Mouse (Mus musculus) lung, embryonic 16.5 days (tissue): ENCODE data around the gene Tmem210. TPM values are rescaled to one million over a fixed set of nuclear protein-coding genes. Genes with fewer than 3 reads are reported as not detected.

Experiments used
- ATAC-seq: fragments of 200-750 bp; cut with Nextera tagmentation; 2 replicates; pipeline ENCODE4 v1.8.0; 2017; ENCODE audit warnings: low read depth, mild to moderate bottlenecking, moderate library complexity
- H3K27ac ChIP-seq: fragments of 300-500 bp; sonication (generic); 2 replicates; pipeline ENCODE4 v1.5.1; 2014; ENCODE audit warnings: mild to moderate bottlenecking, control low read depth, low read length
- H3K27me3 ChIP-seq: fragments of 300-500 bp; sonication (generic); 2 replicates; pipeline ENCODE4 v1.6.1; 2014; ENCODE audit warnings: low read depth, low read length, mixed read lengths; ENCODE audit not compliant: control insufficient read depth, insufficient read depth
- H3K36me3 ChIP-seq: fragments of 300-500 bp; sonication (generic); 2 replicates; pipeline ENCODE4 v1.6.1; 2014; ENCODE audit warnings: low read length; ENCODE audit not compliant: control insufficient read depth, insufficient read depth
- H3K4me1 ChIP-seq: fragments of 300-500 bp; sonication (generic); replicated peaks from 2 replicates; pipeline ENCODE4 v1.6.1; 2014; ENCODE audit warnings: low read length, mixed read lengths; ENCODE audit not compliant: control insufficient read depth, insufficient read depth
- H3K4me2 ChIP-seq: fragments of 300-500 bp; sonication (generic); 2 replicates; pipeline ENCODE4 v1.6.1; 2014; ENCODE audit warnings: low read depth, low read length, control low read depth
- H3K4me3 ChIP-seq: fragments of 300-500 bp; sonication (generic); 2 replicates; pipeline ENCODE4 v1.5.1; 2014; ENCODE audit warnings: mild to moderate bottlenecking, low read length, control low read depth
- H3K9ac ChIP-seq: fragments of 300-500 bp; sonication (generic); 2 replicates; pipeline ENCODE4 v1.6.1; 2014; ENCODE audit warnings: low read length, control low read depth
- H3K9me3 ChIP-seq: fragments of 300-500 bp; sonication (generic); 2 replicates; pipeline ENCODE4 v1.6.1; 2016; ENCODE audit warnings: low read length; ENCODE audit not compliant: control insufficient read depth
- WGBS: fragments of 180-500 bp; shearing (Covaris S2); extraction: QIAGEN DNeasy Blood & Tissue Kit; methylation state at CpG from one replicate; pipeline ENCODE4 v1.1.7; 2014; 5-methylcytosine and 5-hydroxymethylcytosine counted together
- polyA plus RNA-seq: library from polyadenylated mRNA; unstranded; fragments of >200 nt; fragmentation: Nextera tagmentation; extraction: Ambion mirVana; gene quantifications from 2 replicates; pipeline ENCODE4 v1.2.1, GENCODE M21; 2015

Gene Tmem210
- polyA plus RNA-seq, 1 experiment from 2014 or later, result not detected

DNA sequence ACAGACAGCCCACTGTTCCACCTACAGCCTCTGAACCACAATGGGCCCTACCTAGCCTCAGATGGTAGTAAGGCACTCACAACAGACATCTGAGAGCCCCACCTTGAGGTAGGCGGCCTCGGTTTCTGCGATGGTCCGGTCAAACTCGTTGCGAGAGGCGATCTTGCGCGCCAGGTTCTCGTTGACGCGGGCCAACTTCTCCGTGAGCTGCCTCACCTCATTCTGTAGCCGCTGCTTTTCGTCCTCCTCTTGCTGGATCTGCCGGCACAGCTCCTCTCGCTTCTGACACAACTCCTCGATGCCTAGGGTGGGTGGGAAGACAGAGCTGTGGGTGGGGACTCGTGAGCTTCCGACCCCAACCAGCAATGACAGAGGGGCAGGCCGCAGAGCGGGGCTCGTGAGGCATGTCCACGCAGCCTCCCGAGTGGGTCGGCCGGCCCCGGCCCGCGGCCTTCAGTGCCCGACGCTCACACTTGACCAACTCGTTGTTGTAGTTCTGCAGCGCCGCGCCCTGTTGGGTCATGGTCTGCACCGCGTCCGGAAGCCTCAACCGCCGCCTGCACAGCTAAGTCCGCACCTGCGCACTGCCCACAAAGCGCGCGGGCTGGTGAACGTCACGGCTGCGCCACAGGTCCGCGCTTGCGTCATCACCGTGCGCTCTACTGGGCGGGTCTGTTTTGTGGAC is 16.0 kb upstream of the Tmem210 start, which contains the start of the genes Ssna1 and Anapc2:
Gene Ssna1, minus strand, starts transcription at position 612 of the 685 bp plus-strand sequence.
Gene Anapc2, plus strand, starts transcription at position 652 of the 685 bp plus-strand sequence.
- H3K9me3 ChIP-seq, result no peaks in the 10 kb centered on the region
- peaks cover 16% of the 10 kb centered on the region for H3K4me1 ChIP-seq
- peak within 1 kb of the TSS; percentile 79 for H3K4me3 ChIP-seq
- H3K9ac ChIP-seq, result peak within 1 kb of the TSS; percentile 89
- H3K27ac ChIP-seq, result peak within 1 kb of the TSS; percentile 82
- peak within 1 kb of the TSS; percentile 88 for H3K4me2 ChIP-seq
- peaks cover 24% of the 10 kb centered on the region for H3K36me3 ChIP-seq
- under 1% methylated on average over 54 of the region's 55 CpGs for WGBS
- peak; percentile 97 for ATAC-seq
- no peaks in the 10 kb centered on the region for H3K27me3 ChIP-seq

DNA sequence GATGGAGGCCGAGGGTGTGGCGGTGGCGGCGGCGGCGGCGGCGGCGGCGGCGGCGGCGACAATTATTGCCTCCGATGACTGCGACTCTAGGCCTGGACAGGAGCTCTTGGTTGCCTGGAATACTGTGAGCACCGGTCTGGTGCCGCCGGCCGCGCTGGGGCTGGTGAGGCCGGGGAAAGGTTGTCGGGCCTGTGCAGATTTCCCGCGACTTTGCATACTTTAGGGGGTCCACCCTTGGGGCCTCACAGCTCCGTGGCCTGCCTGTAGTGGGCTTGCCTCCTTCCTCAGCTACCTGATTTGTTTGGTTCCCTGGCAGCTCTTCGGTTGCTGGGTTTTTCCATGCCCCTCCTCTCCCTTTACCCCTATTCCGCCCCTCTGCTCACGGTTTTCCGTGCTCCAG is 15.4 kb upstream of the Tmem210 start:
- Histone ChIP-seq H3K4me1 (peaks cover 16% of the 10 kb centered on the region), H3K27me3 (no peaks in the 10 kb centered on the region), H3K27ac (no peak overlapping the region), H3K36me3 (peaks cover 28% of the 10 kb centered on the region), H3K9me3 (no peaks in the 10 kb centered on the region), H3K4me3 (peak overlapping the region; percentile 79), H3K4me2 (peak overlapping the region; percentile 88), H3K9ac (peak overlapping the region; percentile 89)
- ATAC-seq, result peak; percentile 59
- under 1% methylated on average over 27 of the region's 29 CpGs for WGBS

DNA sequence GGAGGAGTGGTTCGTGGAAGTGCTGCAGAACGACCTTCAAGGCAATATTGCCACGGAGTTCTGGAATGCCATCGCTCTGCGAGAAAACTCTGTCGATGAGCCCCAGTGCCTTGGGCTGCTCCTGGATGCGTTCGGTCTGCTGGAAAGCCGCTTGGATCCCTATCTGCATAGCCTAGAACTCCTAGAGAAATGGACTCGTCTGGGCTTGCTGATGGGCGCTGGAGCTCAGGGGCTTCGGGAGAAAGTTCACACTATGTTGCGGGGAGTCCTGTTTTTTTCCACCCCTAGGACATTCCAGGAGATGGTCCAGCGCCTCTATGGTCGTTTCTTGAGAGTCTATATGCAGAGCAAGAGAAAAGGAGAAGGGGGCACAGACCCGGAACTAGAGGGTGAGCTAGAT is 14.9 kb upstream of the Tmem210 start:
- Histone ChIP-seq H3K9me3 (no peaks in the 10 kb centered on the region), H3K4me1 (peaks cover 16% of the 10 kb centered on the region), H3K27ac (no peak overlapping the region), H3K9ac (peak overlapping the region; percentile 89), H3K27me3 (no peaks in the 10 kb centered on the region), H3K36me3 (peaks cover 33% of the 10 kb centered on the region), H3K4me2 (peak overlapping the region; percentile 88), H3K4me3 (peak overlapping the region; percentile 79)
- 26% methylated on average over 16 of the region's 16 CpGs for WGBS
- ATAC-seq, result no peak

DNA sequence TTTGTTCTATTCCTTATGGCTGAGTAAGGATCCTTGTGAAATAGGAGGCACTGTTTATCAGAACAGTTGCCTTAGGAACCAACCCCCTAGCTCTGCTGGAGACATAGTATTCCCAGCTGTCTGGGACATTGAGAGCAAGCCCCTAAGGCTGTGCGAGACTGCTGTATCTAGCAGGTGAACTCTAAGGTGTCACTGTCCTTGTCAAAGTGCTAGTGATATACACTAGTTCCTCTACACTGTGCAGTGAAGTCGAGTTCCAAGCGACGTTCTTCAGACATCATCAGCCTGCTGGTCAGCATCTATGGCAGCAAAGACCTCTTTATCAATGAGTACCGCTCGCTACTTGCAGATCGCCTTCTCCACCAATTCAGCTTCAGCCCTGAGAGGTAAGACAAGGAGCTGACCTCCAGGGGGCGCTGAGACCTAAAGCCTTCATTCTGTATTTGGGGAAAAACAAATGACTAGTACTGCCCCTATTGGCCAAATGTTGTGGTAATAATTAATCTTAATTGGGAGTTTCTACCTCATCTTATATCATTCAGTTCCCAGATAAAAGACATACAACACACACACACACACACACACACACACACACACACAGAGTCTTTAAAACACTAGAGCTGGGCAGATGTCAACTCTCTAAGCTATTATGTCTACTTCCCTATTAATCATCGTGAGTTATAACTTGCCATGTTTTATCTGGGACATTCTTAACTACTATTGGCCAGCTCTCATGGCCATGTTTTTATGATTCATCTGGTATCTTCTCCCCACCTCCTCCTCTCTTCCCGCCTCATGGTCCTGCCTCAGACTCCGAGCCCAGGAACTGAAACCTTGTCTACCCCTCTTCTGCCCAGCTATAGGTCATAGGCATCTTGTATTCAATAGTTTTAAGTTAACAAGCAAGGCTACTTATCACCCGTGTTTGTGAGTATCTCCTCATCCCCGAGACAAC is 8.7 kb upstream of the Tmem210 start:
- Histone ChIP-seq H3K4me2 (no peak overlapping the region), H3K27ac (no peak overlapping the region), H3K4me1 (no peaks in the 10 kb centered on the region), H3K9ac (no peak overlapping the region), H3K4me3 (no peak overlapping the region), H3K36me3 (peaks cover 62% of the 10 kb centered on the region), H3K27me3 (no peaks in the 10 kb centered on the region), H3K9me3 (no peaks in the 10 kb centered on the region)
- 57% methylated on average over 13 of the region's 13 CpGs for WGBS
- ATAC-seq, result peak; percentile 47

DNA sequence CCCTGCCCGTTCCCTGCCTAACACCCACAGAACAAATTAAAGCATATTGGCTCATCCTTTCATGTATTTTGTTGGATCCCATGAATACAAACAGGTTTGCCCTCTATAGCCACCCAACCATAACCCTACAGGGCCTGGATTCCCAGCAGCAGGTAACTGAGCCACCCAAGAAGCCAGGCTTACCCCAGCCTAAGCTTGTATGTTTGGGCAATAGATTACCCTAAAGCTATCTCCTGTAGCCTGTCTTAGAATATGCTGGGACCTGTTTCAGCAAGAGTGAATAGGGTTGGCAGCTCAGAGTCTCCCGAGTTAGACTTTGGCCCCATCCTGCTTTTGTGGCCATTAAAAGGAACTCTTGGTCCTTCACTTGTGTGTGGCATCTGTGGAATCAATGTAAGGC is 2.4 kb upstream of the Tmem210 start:
- WGBS, result 82% methylated on average over 2 of the region's 2 CpGs
- no peak for ATAC-seq
- Histone ChIP-seq H3K4me3 (no peak overlapping the region), H3K9me3 (no peaks in the 10 kb centered on the region), H3K36me3 (peaks cover 37% of the 10 kb centered on the region), H3K4me2 (no peak overlapping the region), H3K27ac (peak overlapping the region; percentile 92), H3K4me1 (peaks cover 14% of the 10 kb centered on the region), H3K9ac (no peak overlapping the region), H3K27me3 (peaks cover 21% of the 10 kb centered on the region)

DNA sequence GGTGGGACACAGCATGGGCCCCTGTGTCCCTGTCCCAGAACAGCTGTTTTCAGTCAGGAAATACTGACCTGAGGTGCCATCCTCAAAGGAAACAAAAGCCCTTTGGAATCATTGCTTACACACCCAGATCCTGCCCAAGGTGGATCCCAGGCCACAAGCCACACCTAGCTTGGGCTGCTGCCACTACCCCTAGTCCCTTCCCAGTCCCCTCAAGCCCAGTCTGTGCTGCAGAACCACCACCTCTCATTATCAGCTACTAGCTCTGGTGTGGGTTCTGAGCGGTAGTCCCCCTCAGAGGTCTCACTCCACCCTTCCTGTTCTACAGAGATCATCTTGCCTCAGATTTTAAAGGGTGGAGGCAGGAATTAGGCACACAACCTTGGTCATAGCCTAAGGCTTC is 1.6 kb upstream of the Tmem210 start:
- Histone ChIP-seq H3K4me2 (peak overlapping the region; percentile 30; the same call in 1 of the 2 replicates), H3K9ac (peak overlapping the region; percentile 43; the same call in 1 of the 2 replicates), H3K9me3 (no peaks in the 10 kb centered on the region), H3K4me1 (peaks cover 21% of the 10 kb centered on the region), H3K36me3 (peaks cover 33% of the 10 kb centered on the region), H3K27ac (peak overlapping the region; percentile 92), H3K27me3 (peaks cover 29% of the 10 kb centered on the region), H3K4me3 (no peak overlapping the region)
- 68% methylated on average over 1 of the region's 1 CpGs for WGBS
- ATAC-seq, result peak; percentile 16; the same call in 1 of the 2 replicates

DNA sequence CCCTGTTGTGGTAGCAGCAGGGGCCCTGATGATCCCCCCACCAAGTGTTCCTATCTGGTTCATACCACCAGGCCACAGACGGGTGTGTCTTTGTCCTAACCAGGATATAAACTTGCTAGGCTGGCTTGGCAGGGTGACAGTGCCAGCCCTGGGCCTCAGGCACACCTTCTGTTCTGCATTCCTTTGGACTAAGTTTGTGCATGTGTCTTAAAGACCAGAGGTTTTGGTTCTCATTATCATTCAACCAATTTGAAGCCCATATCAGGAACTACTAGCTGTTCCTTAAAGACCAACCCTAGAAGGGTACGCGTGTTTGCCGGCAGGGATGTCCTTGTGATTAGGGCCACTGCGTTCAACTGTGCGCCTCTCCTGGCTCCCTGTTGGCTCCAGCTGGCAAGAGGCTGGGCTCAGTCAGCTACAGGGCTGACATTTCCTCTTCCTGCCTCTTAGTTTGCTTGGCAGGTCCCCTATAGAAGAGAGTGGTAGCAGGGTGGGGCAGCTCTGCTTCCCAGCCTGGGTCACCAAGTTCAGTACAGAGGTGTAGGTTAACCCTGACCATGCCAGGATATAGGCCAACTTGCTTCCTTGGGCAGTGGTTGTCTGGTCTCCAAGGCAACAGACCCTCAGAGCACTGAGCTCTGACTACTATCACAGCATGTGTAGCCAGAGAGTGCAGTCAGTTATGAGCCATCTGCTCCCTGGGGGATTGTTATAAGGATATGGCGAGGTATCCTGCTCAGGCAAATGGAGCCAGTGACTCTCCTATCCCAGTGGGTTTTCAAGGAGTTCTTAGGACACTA is 908 bp upstream of the Tmem210 start:
- Histone ChIP-seq H3K27me3 (peaks cover 36% of the 10 kb centered on the region), H3K27ac (peak overlapping the region; percentile 92), H3K4me1 (peaks cover 22% of the 10 kb centered on the region), H3K4me2 (peak overlapping the region; percentile 30), H3K4me3 (no peak overlapping the region), H3K9ac (no peak overlapping the region), H3K9me3 (no peaks in the 10 kb centered on the region), H3K36me3 (peaks cover 29% of the 10 kb centered on the region)
- peak; percentile 76 for ATAC-seq
- 34% methylated on average over 7 of the region's 7 CpGs for WGBS

DNA sequence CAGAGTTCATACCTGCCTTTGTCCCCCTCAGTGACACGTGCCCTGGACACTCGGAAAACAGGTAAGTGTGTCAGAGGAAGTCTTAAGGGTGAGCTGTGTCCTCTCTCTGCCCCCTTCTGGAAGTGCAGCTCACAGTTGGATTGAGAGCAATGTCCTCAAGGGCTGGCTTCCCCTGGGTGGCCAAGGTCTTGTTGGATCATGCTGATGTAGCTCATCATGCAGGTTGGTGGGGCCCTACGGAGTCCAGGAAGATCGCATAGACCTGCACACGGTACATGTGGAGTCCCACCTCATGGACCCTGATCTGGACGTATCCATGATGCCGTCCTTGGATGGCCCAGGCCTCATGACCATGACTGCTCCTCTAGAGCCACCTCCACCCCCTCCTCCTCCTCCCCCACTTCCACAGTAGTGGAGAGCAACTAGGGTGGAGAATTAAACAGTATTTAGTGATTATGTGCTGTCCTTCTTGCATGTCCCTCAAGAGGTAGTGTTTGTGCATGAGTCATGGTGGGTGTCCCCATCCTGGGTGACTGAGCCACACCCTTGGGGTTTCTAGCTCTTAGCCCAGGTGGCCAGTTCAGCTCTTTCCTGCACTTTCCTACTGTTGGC is 895 bp downstream of the Tmem210 start:
- H3K27me3 ChIP-seq, result peaks cover 46% of the 10 kb centered on the region
- H3K4me1 ChIP-seq, result peaks cover 29% of the 10 kb centered on the region

More for the DNA sequence above, 895 bp downstream of the Tmem210 start:
- H3K9me3 ChIP-seq, result no peaks in the 10 kb centered on the region
- WGBS, result 77% methylated on average over 7 of the region's 7 CpGs
- ATAC-seq, result no peak
- no peak overlapping the region for H3K4me2 ChIP-seq
- no peak overlapping the region for H3K9ac ChIP-seq
- no peak overlapping the region for H3K27ac ChIP-seq
- no peak overlapping the region for H3K4me3 ChIP-seq
- peaks cover 20% of the 10 kb centered on the region for H3K36me3 ChIP-seq
